Mouse (Mus musculus): ENCODE data around the gene Rcan2. TPM values are rescaled to one million over a fixed set of nuclear protein-coding genes. Genes with fewer than 3 reads are reported as not detected.

The Rcan2 gene
- polyA plus RNA-seq, 1 experiment from 2014 or later: 0.73 TPM

- no peak for DNase-seq (ENCODE audit: low spot score)
These were observed 212.8 kb downstream of the Rcan2 start for GRCm38 (mm10) chr17:44013756-44014510.

DNA sequence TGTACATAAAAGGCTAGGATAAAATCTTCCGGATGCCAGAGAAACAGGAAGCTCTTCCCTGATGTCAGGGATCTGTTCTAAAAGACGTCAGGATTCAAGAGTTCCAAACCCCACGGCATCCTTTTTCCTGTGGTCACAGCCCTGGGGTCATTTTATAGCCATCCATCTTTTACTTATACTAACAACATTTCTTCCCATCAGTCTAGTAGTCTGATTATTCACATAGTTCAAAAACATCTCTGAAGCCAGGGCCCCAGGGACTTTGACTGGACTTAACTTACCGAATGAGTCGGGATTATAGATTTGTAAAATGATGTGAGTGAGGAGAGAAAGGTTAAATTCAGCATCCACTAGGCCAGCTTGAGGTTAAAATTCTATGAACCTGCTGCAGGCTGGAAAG is 215.2 kb downstream of the Rcan2 start:
- DNase-seq (ENCODE audit: low spot score): no peak

- DNase-seq (ENCODE audit: low spot score): no peak
These were observed 219.6 kb downstream of the Rcan2 start for GRCm38 (mm10) chr17:44020707-44021220.

DNA sequence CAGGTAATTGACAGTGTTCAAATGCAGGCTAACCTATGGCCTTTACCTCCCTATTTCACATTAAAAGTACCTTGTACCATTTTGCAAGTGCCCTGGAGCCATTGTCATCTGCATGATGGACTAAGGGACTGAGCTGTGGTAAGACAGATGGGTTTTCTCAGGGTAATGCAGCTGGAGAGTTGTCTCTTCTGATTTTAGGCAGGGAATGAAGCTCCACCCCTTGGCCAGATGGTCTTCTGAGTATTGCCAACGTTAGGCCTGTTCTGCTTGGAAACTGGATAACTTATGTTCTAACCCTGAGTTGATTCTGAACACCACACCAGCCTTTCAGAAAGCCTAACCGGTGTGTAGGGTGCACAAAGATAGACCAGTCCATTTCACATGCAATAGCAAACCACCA is 222.7 kb downstream of the Rcan2 start:
- no peak for DNase-seq (ENCODE audit: low spot score)

GRCm38 (mm10) chr17:44025011-44025410 is 223.9 kb downstream of the Rcan2 start:
- DNase-seq (ENCODE audit: low spot score): no peak

DNA sequence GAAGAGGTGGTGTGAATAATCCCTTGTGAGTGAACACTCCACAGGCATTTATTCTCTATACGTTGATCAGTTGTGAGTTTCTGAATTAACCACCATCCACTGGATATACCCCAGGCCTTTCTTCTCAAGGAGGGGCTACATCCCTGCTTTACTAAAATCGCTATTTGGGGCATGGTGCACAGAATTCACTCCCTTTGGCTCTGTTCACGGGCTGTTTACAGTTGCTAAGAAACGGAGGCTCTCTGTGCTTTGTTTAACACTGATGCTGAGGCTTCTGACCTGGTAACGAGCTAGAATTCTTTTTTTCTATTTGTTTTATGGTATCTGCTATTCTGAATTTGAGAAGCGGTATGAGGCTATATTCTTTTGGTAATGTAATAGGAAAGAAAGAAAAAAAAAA is 224.8 kb downstream of the Rcan2 start:
- DNase-seq (ENCODE audit: low spot score): no peak

DNA sequence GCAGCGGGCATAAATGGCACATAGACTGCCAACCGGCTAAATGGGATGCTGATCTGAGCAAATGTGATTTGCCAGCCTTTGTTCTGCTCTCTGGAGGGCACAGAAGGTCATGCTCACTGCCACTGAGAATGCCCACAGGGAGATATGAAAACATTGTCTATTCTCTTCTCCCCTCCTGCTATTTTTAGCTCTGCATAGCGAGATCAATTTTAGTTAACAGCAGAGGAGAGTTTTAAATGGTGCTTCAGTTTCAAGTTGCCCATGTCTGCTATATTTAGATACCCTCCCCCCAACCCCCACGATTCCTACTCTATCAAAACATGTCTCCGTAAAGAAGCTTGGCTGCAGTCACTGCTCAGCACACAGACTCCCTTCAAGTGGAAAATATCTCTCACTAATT is 225.2 kb downstream of the Rcan2 start:
- DNase-seq (ENCODE audit: low spot score): no peak

DNA sequence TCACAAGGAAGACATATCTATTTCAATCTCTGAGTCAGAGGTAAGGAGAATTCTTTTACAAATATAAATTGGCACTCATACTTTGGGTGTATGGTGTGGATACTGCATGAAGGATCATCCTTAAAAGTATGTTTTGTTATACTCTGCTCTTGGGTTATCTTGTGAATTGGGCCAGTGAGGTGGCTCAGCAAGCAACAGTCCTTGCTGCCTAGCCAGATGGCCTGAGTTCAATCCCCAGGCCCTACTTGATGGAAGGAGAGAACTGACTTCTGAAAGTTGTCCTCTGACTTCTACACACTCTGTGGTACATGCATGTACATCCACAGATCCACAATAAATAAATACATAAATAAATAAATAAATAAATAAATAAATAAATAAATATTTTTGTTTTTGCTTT is 225.6 kb downstream of the Rcan2 start:
- DNase-seq (ENCODE audit: low spot score): no peak

GRCm38 (mm10) chr17:44027311-44027710 is 226.2 kb downstream of the Rcan2 start:
- no peak for DNase-seq (ENCODE audit: low spot score)

GRCm38 (mm10) chr17:44029616-44030015 is 228.5 kb downstream of the Rcan2 start:
- no peak for DNase-seq (ENCODE audit: low spot score)

DNA sequence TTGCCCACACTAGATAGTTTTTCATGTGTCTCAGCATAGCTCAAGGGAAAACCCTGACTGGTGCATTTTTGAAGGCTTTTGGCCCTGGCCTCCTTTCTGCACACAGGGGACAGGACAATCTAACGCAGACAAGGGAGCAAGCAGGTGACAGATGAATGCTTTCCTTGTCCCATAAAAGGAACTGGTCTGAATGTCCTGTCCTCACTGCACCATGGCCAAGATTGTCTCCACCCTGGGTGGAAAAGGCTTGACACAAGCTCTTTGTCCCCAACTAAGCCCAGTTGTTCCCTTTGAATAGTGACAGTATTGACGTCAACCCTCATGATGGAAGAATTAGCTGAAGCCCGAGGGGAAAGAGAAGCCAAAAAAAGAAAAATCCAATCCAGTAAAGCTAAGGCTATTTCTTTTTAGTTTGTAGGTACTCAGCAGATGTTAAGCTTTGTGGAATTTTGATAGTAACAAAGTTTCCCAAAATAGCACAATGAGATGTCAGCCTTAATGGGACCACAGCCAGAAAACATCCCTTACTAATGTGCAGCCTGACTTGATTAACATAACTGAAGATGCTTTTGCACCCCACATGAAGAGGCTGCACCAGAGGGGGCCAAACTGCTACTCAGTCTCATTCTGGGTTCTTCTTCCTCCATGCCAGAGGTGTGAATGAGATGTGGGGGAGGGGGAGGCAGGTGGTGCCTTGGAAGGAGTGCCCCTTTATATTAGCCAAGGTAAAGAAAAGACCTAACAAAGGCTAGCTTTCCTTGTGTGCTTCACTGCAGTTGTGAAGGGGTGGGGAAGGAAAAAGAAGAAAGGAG is 229.8 kb downstream of the Rcan2 start:
- no peak for DNase-seq (ENCODE audit: low spot score)

DNA sequence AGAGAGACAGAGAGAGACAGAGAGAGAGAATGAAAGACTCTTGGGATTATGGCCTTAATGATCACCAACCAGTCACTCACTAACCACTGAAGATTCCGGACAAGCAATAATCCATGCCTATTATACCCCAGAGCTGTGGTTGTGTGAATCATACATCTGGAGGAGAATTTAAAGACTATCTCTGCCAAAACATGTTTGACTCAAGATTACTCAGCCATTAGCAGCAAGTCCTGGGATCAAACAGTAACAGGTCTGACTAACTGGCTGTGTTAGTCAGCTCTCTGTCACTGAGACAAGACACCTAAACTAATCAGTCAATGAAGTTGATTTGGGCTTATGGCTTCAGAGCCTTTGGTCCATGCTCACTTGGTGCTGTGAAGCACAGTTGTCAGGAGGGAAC is 233.9 kb downstream of the Rcan2 start:
- no peak for DNase-seq (ENCODE audit: low spot score)

DNA sequence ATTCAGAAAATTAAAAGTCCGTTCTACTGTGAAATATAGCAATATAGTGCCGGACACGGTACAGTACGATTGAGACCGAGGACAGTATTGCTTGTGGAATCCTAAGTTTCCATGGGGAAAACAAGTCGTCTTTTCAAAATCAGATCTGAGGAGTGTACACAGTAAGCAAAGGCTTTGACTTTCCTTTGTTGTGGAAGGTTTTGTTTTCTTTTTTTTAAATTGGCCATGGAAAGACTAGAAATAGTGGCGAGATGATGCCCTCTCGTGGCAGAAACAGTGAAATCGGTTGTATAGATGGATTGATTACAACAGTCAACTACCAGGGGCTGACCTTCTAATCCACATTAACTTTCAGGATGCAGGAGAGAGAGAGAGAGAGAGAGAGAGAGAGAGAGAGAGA is 237.5 kb downstream of the Rcan2 start:
- no peak for DNase-seq (ENCODE audit: low spot score)

DNA sequence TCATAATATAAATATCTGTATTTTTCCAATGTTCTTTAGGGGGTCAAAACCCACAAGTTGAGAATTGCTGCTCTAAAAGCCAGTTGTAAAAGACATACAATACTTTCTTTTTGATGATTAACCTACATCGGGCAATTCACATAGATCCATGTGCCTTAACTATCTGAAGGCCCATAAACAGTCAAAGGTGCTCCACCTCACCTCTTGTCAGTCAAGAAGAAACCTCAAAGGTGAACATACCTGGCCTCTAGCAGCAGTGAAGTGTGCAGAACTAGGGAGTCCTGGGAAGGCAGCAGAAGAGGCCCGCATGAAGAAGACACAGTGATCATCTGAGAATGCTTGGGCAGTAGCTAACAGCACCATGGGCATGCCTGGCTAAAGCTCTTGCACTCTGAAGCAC is 239.3 kb downstream of the Rcan2 start:
- no peak for DNase-seq (ENCODE audit: low spot score)

DNA sequence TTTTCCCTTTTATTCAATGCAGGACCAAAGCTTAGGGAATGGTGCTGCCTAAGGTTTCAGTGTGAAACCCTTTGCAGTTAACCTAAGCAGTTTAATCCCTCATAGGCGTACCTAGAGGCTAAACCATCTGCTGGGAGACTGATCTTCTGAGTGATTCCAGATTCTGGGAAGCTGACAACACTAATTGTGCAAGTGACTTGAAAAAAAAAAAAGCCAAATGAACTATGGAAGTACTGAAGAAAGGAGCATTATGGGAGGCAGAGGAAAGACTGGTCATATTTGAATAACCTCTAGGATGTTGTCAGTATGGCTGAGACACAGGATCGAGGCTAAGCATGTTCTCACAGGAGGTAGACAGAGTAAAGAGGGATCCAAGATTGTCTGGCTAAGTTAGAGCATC is 241.2 kb downstream of the Rcan2 start:
- DNase-seq (ENCODE audit: low spot score): no peak

DNA sequence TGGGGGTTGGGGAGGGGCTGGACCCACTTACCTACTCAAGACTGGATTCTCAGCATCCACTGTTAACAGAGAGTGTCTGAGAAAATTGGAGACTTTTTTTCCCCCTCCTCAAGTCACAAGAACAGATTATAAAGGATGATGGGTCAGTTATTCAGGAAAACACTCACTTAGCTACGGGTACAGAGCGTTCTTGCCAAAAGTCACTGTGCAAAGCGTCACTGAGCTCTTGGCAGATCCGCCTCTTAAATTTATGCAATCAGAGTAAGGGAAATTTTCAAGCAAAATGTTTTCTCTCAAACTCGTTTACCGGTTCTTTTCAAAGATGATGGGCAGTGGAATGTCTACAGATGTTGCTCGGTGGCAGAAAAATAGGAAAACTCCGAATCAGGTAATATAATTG is 241.7 kb downstream of the Rcan2 start:
- DNase-seq (ENCODE audit: low spot score): no peak

DNA sequence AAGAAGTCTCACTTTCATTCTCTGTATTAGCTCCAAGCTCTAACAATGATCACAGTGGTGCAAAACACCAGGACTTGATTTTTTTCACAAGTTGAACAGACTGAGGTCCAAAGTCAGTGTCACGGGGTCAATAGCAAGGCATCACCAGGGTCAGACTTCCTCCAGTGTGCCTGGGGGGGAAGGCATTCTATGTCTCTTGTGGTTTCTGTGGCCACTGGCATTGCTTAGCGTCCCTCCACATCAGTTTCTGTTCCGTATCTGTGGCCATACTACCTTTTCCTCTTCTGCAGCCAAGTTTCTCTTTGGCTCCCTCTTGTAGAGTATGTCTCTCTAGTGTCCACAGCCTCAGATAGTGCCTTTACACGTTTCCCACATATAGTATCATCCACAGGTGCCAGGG is 252.3 kb downstream of the Rcan2 start:
- no peak for DNase-seq (ENCODE audit: low spot score)

DNA sequence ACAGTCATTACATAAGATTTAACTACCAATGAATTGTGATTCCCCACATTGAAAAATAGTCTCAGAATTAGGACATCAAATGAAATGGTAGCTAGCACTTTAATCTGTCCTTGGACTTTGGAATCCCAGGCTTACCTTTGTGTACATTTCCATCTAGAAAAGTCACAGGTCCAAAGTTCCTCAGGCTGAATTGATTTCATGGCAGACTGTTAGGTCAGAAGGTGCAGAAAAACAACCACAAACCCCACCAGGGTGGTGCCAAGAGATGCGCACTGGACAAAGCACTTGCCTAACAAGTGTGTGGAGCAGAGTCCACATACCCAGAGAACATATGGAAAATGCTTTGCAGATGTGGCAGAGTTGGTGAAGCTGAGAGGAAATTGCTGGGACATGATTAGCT is 256.0 kb downstream of the Rcan2 start:
- DNase-seq (ENCODE audit: low spot score): no peak

DNA sequence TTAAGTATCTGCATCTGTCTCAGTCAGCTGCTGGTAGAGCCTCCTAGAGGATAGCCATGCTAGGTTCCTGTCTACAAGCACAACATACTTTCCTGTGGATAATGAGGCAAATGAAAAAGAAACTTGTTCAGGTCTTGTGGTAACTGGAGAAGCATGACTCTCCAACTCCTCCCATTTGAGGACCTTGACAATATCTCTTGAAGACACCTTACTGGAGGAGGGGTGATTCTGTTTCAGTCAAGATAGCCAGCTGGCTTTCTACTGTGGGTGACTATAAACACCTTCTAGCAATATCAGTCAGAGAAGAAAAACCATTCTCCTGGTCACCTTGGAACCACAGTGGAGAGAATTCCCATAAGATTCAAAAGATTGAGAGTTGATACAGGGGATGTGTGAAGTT is 257.0 kb downstream of the Rcan2 start:
- DNase-seq (ENCODE audit: low spot score): no peak

- DNase-seq (ENCODE audit: low spot score): no peak
These were observed 259.6 kb downstream of the Rcan2 start for GRCm38 (mm10) chr17:44060781-44061180.

- no peak for DNase-seq (ENCODE audit: low spot score)
These were observed 260.2 kb downstream of the Rcan2 start for GRCm38 (mm10) chr17:44061289-44061890.

DNA sequence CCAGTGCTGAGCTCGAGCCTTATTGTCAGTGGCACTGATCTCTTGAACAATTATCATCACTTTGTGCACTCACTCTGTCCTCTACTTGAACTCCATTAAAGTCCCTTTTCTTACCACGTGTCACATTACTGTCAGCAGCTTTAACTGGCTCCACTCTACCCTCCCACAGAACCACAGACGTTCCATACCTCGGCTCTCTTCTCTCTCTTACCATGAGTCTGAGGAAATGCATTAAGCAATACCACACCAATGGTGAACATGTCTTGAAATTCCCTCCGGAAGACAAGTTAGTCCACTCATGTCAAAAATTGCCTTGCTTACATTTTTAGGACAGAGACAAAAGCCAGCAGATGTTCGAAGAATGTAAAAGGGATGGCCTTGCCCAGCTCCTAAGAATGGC is 267.7 kb downstream of the Rcan2 start:
- DNase-seq (ENCODE audit: low spot score): no peak
